Mouse (Mus musculus): ENCODE data around the gene Hps6.

DNA sequence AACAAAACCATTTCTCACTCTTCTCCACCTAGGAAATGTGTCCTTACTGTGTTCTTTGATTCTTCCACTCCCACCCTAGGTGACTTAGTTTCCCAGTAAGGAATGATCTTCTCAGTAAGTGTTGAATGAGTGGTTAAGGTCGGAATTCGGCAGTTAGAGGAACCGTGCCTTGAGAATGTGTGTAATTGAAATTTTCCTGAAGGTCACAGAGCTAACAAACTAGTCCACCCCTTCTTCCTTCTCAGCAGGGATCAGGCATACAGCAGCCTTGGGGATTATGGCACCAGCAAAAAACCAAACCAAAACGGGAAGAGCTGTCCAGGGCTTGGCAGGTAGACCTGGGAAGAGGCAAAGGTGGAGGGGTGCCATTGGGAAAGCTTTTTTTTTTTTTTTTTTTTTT is 45.8 kb downstream of the Hps6 start:
- TF ChIP-seq CTCF (IDR thresholded peaks at IDR 0.05; ENCODE audit: low read depth, low read length), result no peak
- no peak for TF ChIP-seq GATA1 (IDR thresholded peaks at IDR 0.05; ENCODE audit: borderline replicate concordance, low read length)
- no peak for TF ChIP-seq TAL1 (conservative IDR thresholded peaks at IDR 0.05; ENCODE audit: low read depth, low read length)

Data from G1E (cell line).